Mouse (Mus musculus): Measurements from ENCODE around the gene Asgr2.

- TF ChIP-seq CTCF (conservative IDR thresholded peaks at IDR 0.05 in 1 of 2, IDR thresholded peaks at IDR 0.05 in 1 of 2; ENCODE audit: low read depth in 2 of 2, low read length in 2 of 2) (no peak), MYC (IDR thresholded peaks at IDR 0.05; ENCODE audit: low read depth, low read length) (no peak), POLR2AphosphoS2 (IDR thresholded peaks at IDR 0.05; ENCODE audit: low read depth, low read length) (no peak), POLR2A (IDR thresholded peaks at IDR 0.05; ENCODE audit: low read depth, low read length) (no peak), CHD2 (IDR thresholded peaks at IDR 0.05; ENCODE audit: low read length) (no peak), RAD21 (IDR thresholded peaks at IDR 0.05; ENCODE audit: low read depth, low read length) (no peak), ZC3H11A (IDR thresholded peaks at IDR 0.05; ENCODE audit: low read depth, low read length) (no peak), TCF12 (IDR thresholded peaks at IDR 0.05; ENCODE audit: low read depth, low read length) (no peak), RCOR1 (conservative IDR thresholded peaks at IDR 0.05; ENCODE audit: low read depth, low read length) (no peak), USF1 (IDR thresholded peaks at IDR 0.05; ENCODE audit: low read depth, low read length) (no peak)
Measured at GRCm38 (mm10) chr11:70107085-70107484, 14.6 kb downstream of the Asgr2 start.

Data from CH12.LX (cell line).